Mouse (Mus musculus): ENCODE measurements around the gene Pacrg.

The Pacrg gene

DNA sequence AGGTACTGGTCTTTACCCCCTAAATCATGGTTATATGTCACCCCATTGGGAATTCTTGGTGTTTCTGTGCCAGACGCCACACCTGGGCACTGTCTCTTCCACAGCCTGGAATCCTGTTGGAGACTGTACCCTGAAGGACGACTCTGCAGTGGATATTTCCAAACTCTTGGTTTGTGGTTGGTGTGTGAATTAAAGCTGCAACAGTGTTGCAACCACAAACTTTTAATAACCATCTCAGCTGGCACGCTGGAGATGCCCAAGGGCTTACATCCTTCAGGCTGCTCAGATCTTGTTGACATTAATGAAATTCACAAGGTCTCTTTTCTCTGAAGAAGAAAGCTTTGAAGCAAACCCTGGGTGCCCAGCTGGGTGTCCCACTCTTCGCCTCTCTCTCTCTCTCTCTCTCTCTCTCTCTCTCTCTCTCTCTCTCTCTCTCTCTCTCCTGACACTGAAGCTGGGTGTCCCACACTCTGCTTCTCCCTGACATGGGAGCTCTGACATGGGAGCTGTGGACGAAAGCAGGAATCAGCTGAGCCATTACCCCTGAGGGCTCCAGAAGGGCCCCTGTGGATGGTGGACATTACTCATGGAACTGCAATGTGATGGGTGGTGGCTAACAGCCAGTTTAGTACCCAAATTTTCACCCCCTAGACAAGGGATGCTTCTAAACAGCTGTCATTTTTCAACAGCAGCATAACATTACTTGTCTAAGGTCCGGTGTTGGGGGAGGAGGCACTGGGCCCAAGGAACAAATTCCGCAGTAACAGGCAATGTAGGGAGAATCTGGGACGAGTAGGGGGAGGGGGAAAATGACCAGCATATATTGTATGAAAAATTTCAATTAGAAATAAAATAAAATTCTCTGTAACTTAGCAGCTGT lies 429.3 kb downstream of the Pacrg start:
- in situ Hi-C loops (cut with MboI, MseI) = no loop called here

DNA sequence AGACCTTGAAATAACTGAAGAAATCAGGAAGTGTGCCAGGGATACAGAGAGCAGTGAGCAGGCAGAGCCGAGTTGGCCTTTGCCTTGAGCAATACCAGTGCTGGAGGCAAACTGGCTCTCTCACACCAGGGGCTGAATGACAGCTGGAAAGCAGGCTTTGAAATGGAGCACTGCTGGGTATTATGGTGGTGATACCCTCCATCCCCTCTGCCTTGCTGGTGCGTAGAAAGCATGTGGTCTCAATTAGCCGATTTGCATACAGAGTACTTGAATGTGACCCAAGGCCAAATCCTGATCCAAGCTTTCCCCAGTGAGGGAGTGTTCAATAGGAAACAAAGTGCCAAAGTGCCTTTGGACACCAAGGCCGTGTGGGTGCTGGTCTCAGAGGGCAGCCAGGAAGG lies 431.4 kb downstream of the Pacrg start:
- in situ Hi-C loops (cut with MboI, MseI) = no loop called here

DNA sequence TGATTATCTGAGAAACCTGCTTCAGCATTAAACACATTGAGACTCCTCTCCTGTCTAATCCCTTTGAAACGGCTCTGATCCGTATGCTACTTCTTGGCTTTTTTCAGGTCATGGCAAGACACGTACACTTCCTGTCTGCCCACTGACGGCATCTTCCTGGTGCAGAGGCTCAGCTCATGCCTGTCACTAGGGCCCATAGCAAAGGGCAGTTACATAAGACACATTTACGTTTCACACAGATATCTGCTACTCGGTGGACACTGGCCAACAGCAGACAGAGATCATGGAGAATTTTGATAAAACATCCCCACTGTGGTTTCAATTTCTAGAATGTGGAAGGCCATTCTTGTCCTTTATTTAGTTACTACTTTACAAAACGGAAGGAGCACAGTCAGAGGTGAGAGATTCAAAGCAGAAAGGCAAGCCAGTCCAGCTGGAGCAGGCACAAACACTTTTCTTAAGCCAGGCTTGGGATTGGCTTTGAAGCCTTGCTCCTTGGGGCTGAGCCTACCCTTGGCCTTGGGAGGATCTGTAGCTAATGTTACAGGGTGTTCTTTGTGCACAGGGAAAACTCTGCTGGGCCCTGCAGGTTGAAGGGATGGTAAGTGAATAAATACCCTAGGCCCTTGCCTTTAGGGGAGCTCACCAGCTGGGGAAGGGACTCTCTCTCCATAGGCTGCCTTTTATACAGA lies 432.9 kb downstream of the Pacrg start:
- in situ Hi-C loops (cut with MboI, MseI) = no loop called here

DNA sequence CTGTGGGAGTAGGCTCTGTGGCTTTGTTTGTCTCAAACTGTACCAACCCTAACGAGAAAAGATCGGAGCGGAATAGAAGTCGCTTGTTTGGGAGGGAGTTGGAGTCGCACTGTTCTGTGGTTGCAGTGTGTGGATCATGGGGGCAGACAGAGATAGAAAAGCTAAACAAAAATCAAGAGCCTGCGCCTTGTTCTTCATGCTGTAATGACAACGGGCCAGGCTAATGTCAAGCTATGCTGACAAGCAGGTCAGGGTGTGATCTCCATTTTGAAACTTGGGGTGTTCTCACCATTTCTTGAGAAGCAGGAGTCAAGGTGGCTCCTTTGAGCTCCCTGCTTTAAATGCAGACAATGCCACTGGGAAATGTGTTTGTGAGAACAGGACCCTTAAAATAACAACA lies 433.8 kb downstream of the Pacrg start:
- in situ Hi-C loops (cut with MboI, MseI) = no loop called here

DNA sequence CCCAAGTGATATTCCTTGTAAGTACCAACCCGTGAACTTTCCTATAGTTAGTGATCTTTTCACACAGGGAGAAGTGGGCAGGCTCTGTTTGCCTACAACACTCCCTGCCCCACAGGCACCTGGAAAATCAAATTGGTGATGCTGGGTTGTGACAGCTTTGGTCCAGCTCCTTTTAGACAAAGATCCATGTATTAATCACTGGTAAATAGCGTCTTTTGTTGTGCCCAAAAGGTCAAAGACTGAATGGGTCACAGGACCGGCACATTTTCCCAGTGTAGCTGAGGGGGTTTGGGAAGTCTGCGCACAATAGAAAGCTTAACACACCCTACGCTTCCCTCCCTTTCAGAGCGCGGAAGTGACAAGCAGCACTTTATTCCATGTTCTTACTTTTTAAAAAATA lies 434.2 kb downstream of the Pacrg start:
- in situ Hi-C loops (cut with MboI, MseI) = no loop called here

DNA sequence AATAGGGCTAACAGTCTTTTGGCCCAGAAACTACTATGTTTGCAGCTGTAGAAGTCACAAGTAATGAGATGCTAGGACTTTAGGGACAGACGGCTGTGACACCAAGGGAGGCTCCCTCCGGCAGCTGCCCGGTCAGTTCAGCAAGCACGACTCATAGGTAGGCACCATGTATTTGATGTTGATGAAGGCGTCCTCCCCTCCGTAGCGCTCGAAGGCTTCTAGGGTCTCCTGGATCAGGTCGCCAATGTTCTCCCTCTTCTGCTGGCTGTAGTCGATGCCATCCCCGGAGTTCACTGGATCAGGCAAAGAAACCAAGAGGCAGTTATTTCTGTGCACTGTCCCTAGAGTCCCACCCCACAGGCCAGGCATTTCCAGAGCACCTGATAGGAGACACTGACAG lies 436.9 kb downstream of the Pacrg start:
- in situ Hi-C loops (cut with MboI, MseI) = no loop called here

DNA sequence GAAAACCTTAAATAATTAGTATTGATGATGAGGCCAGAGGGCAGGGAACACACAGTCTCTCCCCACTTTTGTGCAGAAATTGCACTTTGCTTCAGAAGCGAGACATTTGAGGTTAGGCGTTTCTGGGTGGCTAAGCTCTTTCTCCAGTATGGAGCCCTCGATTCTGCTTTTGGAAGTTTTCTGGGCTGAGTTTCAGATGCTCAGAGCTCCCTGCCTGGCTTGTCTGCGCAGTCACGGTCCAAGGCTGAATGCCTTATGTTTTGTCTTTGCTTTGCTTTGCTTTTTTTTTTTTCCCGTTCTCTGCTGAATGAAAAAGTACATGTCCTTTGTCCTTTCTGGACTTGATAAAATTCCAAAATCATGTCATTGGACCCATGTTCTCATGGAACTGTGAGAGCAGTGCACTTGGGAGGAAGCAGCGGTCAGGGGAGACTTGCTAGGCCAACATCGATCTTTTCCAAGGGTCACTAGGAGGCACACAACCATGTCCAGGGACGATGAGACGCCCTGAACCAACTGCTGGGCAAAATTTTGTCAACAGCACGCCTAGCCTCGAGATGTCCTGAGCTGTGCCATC lies 438.0 kb downstream of the Pacrg start:
- in situ Hi-C loops (cut with MboI, MseI) = no loop called here

DNA sequence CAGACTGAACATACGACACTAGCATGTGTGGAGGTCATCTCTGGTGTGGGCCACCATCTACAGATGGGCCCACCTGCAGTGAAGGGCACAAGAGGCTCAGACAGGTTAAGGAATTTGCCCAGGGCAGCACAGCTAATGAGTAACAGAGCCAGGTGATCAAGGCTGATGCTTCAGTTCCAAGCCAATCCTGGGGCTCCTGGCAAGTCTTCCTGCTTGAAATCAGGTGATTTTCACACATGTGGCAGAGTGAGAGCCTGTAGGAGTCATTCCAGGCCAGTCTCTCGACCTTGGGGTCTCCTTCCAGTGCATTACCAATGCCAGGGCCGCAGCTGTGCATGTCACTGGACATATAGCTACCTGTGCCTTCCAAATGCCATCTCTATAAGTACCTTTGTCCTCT lies 438.6 kb downstream of the Pacrg start:
- in situ Hi-C loops (cut with MboI, MseI) = no loop called here

DNA sequence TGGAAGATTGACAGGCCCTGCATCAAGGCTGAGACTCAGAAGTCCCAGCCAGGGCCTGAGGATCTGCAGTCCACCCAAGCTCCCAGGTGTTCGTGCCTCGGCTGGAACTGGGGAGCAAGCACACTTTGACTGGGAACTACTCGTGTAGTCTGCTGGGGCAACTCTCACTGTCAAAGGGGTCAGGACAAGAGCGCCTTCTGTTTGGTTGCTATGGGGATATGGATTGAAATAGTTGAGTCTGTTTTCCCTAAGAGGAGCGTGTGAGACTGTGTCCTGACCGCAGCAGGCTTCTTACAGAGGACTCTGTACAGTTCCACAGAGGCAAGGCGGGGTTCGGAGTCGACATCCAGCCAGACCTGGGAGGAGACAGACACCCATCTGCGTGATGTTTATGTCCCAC lies 440.4 kb downstream of the Pacrg start:
- in situ Hi-C loops (cut with MboI, MseI) = no loop called here

DNA sequence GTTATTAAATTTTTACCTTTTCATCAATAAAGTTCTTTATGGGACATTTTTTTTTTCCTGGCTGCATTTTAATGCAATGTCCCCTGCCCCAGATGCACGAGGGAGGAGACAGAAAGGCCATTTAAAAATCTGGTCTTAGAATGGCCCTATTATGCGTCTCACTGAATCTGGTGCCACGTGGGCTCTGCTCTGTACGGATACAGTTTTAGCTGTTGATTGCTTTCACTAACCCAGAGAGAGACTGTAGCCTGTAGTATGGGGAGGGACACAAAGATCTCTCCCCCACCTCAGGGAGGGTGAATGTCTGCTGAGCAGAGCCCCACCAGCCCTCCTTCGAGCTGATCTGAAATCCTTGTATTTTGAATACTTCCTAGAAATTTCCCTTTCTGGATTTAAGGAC lies 441.2 kb downstream of the Pacrg start:
- in situ Hi-C loops (cut with MboI, MseI) = no loop called here

DNA sequence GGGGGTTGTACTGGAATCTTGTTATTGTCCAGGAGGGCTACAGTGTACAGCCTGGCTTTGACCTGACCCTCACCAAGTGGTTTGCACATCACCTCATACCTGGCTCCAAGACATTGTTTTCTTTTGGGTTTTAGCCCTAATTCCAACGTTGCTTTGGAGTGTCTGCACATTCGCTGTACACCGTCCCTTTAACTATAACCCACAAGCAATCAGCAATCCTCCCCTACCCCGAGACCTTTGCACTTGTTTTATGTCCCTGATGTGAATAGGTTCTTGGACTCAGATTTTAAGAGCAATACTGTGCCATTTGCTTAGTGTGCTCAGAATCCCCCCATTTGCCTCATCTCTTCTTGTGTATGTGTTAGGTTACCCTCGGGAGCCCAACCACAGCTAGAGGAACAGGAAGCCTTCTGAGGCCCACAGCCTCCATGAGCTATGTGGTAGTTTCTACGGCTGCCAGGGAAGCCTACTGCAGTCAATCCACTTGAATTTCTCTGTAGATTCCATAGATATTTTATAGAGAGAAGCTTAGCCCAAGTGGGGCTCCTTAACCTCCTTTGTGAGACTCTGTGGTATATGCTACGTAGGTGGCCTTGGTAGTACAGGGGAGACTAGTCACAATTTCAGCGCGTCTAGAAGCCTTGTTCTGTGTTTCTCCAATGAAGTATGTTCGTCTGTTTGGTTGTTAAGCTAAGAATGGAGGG lies 442.0 kb downstream of the Pacrg start:
- in situ Hi-C loops (cut with MboI, MseI) = no loop called here

DNA sequence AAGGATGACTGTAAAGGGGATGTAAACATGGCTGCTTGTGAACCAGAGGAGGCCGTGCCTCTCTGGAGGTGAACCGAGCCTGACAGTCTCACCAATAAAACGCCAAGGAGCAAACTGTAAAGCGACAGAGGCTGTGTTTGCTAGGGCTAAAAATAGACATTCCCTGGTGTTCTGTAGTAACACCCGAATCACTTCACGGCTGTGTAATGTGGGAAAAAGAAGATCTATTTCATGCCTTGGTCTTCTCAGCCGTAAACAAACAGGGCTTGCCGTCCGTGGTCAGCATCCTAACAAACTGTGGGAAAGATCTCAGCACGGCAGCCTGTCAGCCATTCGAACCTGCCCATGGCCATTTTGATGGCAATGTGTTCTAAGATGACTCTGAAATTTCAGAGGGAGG lies 442.8 kb downstream of the Pacrg start:
- in situ Hi-C loops (cut with MboI, MseI) = no loop called here

DNA sequence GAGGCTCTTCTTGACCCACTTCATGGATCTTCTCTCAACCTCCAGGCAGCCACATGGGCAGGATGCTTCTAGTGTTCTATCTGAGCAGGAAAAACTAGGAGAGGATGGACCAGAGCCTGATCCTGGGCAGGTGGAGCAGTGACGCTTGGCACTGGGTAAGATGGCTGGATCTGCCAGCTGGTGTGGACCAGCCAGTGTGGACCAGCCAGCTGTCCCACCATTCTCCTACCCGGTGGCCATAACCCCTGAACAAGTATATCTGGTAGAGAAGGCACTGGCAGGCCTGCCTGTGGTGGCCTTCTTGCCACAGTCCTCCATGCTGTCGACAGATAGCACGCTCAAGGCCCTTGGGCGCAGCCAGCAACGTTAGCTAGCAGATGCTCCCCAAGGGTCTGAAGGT lies 443.2 kb downstream of the Pacrg start:
- in situ Hi-C loops (cut with MboI, MseI) = no loop called here

DNA sequence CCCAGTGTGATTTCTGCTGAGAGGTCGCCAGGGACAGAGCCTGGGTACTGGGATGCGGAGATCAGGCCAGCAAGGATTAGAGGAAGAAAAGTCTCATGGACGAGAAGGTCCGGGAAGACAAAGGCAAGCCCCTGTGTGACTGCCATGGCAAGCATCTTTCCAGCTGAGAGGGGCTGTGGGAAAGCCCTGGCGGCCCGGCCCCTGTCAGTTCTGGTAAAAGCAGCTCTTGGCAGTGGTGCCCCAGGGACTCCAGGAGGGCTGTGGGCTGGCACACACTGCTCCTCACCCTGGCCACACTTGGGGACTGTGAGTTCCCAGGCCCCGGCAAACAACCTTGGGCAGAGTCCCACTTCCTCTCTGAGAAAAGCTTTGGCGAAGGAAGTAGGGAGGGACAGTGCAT lies 445.3 kb downstream of the Pacrg start:
- in situ Hi-C loops (cut with MboI, MseI) = no loop called here

DNA sequence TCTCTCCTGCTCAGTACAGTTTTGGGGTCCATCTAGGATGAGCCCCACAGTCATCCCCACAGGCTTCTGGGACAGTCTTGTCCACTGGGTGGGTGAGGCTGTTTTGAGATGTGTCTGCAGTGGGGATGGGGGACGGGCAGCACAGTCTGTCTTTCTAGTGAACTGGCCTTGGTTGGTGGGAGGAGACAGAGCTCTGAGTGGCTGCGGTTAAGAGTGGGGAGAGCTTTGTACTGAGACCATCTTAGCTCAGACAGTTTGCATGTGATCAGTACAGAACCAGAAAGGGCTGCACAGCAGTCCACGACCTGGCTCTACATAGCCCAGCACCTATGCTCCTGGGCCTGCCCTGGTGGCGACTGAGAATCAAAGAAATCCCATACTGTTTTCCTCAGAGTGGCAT lies 446.3 kb downstream of the Pacrg start:
- in situ Hi-C loops (cut with MboI, MseI) = no loop called here

DNA sequence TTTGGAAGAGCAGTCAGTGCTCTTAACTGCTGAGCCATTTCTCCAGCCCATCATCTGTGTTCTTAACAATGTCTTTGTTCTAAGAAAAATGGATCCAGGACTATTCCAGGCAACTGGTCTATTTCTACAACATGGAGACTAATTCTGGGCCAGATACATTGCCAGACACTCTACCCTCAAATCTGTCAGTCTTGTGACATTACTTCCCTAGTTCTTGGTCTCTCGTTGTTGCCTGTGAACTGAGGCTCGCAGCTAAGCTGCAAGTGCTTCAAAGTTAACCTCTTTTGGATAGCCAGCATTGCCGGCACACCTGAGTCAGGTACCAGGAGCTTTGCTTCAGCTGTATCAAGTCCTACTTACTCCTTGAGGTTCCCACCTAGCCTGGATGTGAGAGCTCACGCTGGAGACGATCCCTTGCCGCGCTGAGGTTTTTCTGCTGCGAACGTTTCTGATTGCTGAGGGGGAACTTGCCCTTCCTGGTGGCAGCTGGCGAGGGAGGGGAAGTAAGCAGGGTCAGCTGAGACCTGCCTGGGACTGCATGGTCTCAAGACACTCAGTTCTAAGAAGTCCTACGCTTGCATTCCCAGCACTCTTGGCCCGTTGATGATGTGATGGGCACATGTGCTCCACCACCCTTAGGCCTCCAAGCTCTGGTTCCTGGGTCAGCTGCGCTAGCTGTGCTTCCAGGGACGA lies 447.6 kb downstream of the Pacrg start:
- in situ Hi-C loops (cut with MboI, MseI) = no loop called here

DNA sequence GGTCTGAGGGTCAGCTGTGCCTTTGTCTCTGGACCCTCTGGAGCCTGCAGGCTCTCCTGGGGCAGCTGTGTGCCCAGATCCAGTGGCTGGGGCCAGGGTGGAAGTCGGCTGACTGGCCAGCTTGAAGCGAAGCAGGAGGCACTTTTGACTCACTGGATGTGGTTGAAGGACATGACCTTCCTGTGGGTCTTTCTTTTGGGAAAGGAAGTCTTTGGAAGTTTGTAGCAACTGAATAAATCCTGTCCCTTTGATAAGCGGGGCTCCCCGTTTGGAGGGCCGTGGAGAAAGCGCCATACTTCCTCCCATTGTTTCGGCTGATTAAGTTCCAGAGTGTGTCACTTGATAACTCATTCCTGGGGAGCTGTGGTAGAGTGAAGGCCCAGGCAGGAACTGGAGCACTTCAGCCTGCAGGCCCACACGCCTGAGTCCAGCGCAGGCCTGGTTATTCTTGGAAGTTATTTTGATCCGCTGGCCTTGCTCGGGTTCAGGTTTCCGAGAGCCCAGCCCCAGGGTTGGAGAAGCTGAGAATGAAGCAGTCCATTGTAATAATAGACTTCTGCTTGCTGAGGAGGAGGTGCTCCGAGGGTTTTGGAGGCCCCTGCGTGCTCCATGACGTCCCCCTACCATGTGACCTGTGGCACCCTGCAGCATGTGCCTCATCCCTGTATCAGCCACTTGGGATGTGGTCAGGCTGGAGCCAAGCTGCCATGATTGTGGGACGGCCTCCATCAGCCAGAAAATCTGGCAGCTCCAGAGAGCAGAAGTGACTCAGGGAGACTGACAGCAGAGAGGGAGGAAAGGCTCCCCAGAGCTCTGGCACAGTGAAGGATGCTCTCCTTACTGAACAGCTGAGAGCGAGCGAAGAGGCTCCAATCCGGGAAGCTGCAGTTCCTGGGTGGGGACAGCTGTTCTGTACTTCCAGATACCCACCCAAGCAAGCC lies 449.6 kb downstream of the Pacrg start:
- in situ Hi-C loops (cut with MboI, MseI) = no loop called here

DNA sequence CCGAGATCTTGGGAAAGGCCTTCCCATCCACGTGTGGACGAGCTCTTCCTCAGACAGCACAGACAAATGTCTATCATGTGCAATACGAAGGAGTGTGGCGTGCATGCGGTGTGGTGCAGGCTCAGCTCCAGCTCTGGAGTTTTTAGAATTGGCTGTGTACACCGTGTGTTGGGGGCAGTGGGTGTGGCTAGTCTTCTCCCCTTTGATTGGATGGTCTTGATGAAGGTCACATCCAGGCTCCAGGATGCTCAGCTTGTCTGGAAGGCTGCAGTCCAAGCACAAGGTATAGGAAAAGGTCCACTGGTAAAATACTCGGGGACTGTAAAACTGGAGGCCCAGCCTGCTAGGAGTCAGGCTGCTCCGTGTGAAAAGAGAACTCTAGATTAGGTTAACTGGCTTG lies 450.4 kb downstream of the Pacrg start:
- in situ Hi-C loops (cut with MboI, MseI) = loop anchor here (10.0 kb wide), 1 partner anchor 1065 kb away; no protein-coding TSS in a partner anchor

DNA sequence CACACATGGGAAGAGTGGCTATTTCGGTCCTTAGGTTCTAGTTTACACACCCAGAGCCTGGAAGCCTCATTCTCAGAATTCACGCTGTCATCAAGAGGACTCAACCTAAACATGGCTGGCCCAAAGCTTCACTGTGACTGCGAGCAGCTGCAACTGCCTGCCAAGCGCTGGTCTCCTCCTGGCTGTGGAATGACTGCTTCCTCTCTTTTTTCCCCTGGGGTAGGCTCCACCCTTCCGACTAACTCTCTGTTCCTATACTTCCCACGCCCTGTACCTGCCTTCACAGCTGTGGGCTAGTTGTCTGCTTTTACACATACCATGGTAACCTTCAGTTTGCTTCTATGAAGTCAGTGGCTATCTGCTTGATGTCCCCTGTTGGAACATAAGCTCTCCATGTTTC lies 453.6 kb downstream of the Pacrg start:
- in situ Hi-C loops (cut with MboI, MseI) = loop anchor here (10.0 kb wide), 1 partner anchor 1062 kb away; no protein-coding TSS in a partner anchor

DNA sequence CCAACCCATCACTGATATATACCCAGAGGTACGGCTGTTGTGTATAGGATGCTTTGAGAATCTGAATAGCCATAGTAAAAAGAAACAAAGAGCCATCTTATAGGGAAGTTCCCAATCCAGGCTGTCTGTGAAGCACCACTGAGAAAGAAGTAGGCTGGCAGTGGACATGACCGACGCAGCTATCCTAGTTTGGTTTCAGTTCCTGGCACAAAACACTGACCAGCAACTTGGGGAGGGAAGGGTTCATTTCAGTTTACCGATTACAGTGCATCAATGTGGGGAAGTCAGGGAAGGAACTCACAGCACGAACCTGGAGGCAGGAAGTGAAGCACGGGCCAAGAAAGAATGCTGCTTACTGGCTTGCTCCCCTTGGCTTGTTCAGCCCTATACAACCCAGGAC lies 456.7 kb downstream of the Pacrg start:
- in situ Hi-C loops (cut with MboI, MseI) = loop anchor here (10.0 kb wide), 1 partner anchor 1059 kb away; no protein-coding TSS in a partner anchor

All from regulatory T cell (primary cell).